Comparison of ENCODE assay signal across 15 mouse cellular contexts in the genomic region with DNA sequence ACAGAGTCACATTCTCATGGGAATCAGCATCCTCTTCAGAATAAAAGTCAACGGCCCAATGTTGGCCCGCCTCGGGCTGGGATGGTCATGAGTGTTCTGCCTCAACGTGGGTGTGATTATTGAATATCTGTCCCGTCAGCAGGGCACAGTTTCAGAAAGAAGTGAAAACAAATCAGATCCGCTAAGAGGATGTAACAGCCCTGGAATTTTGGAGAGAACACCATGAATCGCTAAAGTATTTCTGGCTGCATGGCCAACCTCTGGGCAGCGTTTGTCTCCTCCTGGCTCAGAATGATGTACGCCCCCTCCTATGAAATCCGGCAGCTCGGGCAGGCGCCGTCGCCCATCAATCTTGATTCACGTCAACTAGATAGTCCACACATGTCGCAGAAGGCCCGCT.
DNase-seq lines count a peak whose midpoint lies in the region; ATAC-seq lines count a peak whose summit lies in the region.
"Had no signal": no experiment of that assay in that cellular context is flagged by ENCODE, and none has a peak within 500 bp of the region (broad histone marks: within the 10 kb centered on the region; RNA-seq: fewer than 3 reads in every experiment).

No protein-coding gene starts in this region.

- no peak overlapping the region for H3K4me3 ChIP-seq in hindbrain, embryonic 11.5 days (ENCODE audit: low read depth, low read length)
- H3K4me3 ChIP-seq: erythroblast, embryonic 14.5 days; neural tube, embryonic 15.5 days had no signal

- no peak overlapping the region for H3K4me2 ChIP-seq in hindbrain, embryonic 11.5 days (replicated peaks; ENCODE audit: low read depth, low read length)
- H3K4me2 ChIP-seq: neural tube, embryonic 15.5 days had no signal

- no peaks in the 10 kb centered on the region for H3K9me3 ChIP-seq in hindbrain, embryonic 11.5 days (ENCODE audit: control insufficient read depth, low read length)
- H3K9me3 ChIP-seq: neural tube, embryonic 15.5 days had no signal

- 93% methylated on average over 17 of the region's 17 CpGs for whole genome bisulfite sequencing in hindbrain, embryonic 11.5 days

- H3K36me3 ChIP-seq in hindbrain, embryonic 11.5 days (ENCODE audit: control insufficient read depth, insufficient read depth, low read length), result no peaks in the 10 kb centered on the region
- H3K36me3 ChIP-seq: neural tube, embryonic 15.5 days had no signal

- DNase-seq in embryo, embryonic 10 days (ENCODE audit: low spot score), result peak; percentile 18
- DNase-seq in embryo, embryonic 9.5 days (ENCODE audit: extremely low spot score), result no peak
- DNase-seq in ovary, adult 18-20 months (ENCODE audit: low spot score), result peak; percentile 10
- DNase-seq in ovary, postnatal 10 days (ENCODE audit: low spot score), result no peak
- peak; percentile 52 for DNase-seq in heart, postnatal 4 days
- DNase-seq in testis, postnatal 10 days (ENCODE audit: low spot score), result peak; percentile 54
- no peak for DNase-seq in B cell, adult 2 months
- no peak for DNase-seq in hindbrain, embryonic 11.5 days (ENCODE audit: low spot score)
- DNase-seq: layer of hippocampus, postnatal 36 days; liver; midbrain, embryonic 14.5 days had no signal

- no peak overlapping the region for H3K9ac ChIP-seq in hindbrain, embryonic 11.5 days (ENCODE audit: low read depth, low read length)
- H3K9ac ChIP-seq: neural tube, embryonic 15.5 days had no signal

- ATAC-seq in hindbrain, embryonic 11.5 days (ENCODE audit: low FRiP score), result no peak
- ATAC-seq: activated CD4-positive, CD25-positive, alpha-beta regulatory T cell, adult 4 months; inflammation-experienced regulatory T-cells, adult 6 months had no signal

- no peaks in the 10 kb centered on the region for H3K4me1 ChIP-seq in hindbrain, embryonic 11.5 days (replicated peaks; ENCODE audit: control insufficient read depth, insufficient read depth, low read length)

- no peak overlapping the region for H3K27ac ChIP-seq in hindbrain, embryonic 11.5 days (ENCODE audit: low read depth, low read length)
- H3K27ac ChIP-seq: neural tube, embryonic 15.5 days had no signal

- no peaks in the 10 kb centered on the region for H3K27me3 ChIP-seq in hindbrain, embryonic 11.5 days (ENCODE audit: control insufficient read depth, insufficient read depth, low read length)
- H3K27me3 ChIP-seq: neural tube, embryonic 15.5 days had no signal

Comparison
In these comparisons a context has a peak if more than half of its experiments do, and no peak if none do; other contexts are left out.
1. DNase-seq: peak in embryo, embryonic 10 days (single experiment), ovary, adult 18-20 months (single experiment), heart, postnatal 4 days (single experiment) and testis, postnatal 10 days (single experiment); none in embryo, embryonic 9.5 days (single experiment), ovary, postnatal 10 days (single experiment), B cell, adult 2 months (0 of 2) and hindbrain, embryonic 11.5 days (single experiment).